Mouse (Mus musculus): ENCODE measurements around the gene Iqsec1. TPM values are rescaled to one million over a fixed set of nuclear protein-coding genes. Genes with fewer than 3 reads are reported as not detected.

The Iqsec1 gene
- polyA plus RNA-seq, 1 experiment from 2014 or later: 15.8 TPM

DNA sequence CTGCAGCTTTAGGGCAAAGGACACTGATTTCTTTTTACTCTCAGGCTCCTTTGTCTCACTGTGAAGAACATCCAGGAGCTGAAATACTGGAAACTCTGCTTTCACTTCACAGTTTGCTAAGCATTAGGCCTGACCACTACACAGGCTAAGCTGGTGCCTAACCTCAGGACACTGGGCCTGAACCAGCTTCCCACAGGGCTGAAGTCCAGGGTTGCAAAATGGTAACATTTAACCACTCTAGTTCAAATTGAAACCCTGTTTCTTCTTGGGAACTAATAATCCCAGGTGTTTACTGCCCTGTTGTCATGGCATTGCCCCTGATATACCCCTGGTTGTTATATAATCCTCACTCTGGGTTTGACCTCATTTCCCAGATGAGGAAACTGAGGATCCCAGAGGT, 234.8 kb downstream of the Iqsec1 start:
- H3K4me2 ChIP-seq (replicated peaks): no peak overlapping the region
- no peaks in the 10 kb centered on the region for H3K36me3 ChIP-seq
- no peak for ATAC-seq (ENCODE audit: low FRiP score)
- no peak overlapping the region for H3K27ac ChIP-seq
- H3K4me1 ChIP-seq: 0 out of 2 replicates have a peak, but pooled peaks cover 6% of the 10 kb centered on the region
- no peak overlapping the region for H3K9ac ChIP-seq
- no peaks in the 10 kb centered on the region for H3K27me3 ChIP-seq
- H3K9me3 ChIP-seq (replicated peaks): no peaks in the 10 kb centered on the region
- no peak overlapping the region for H3K4me3 ChIP-seq

DNA sequence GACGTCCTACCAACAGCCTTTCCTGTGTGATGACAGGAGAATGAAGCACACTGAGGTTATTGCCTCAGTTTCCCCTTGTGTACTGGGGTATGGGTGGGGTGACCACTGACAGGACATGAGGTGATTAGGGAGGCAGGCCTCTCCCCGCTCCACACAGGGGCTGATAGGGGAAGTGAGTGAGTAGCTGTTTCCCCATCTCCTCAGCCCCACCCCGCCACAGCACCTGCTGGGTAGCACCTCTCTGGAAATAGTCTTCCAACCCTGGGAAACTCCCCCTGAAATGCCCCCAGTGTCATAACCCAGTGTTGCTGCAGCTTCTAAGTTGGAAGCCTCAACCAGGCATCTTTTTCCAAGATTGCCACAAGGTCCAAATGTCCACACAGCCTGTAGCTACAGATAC, 236.9 kb downstream of the Iqsec1 start:
- 82% methylated on average over 3 of the region's 3 CpGs for WGBS

DNA sequence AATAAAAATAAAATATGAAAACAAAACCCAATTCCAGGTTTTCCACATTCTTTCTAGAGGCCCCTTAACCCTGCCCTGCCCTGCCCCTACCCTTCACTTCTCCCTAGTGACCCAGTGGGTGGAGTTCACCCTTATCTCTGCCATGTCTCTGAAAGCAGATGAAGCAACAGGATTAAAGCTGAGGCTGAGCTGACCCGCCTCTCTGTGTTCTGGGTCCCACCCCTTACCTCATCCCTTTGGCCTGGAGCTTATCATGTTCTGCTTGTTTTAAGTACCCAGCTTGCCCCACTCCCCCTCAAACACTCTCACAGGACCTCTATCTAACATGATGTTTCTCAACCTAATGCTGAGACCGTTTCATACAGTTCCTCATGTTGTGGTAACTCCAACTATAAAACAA, 238.4 kb downstream of the Iqsec1 start:
- H3K36me3 ChIP-seq: no peaks in the 10 kb centered on the region
- 72% methylated on average over 2 of the region's 2 CpGs for WGBS
- no peak overlapping the region for H3K4me2 ChIP-seq (replicated peaks)
- H3K27ac ChIP-seq: no peak overlapping the region
- no peaks in the 10 kb centered on the region for H3K9me3 ChIP-seq (replicated peaks)
- no peak overlapping the region for H3K9ac ChIP-seq
- no peak overlapping the region for H3K4me3 ChIP-seq
- no peaks in the 10 kb centered on the region for H3K27me3 ChIP-seq
- no peak for ATAC-seq (ENCODE audit: low FRiP score)
- H3K4me1 ChIP-seq: no peaks in the 10 kb centered on the region

More for the DNA sequence above, 236.9 kb downstream of the Iqsec1 start:
- no peaks in the 10 kb centered on the region for H3K4me1 ChIP-seq
- no peak overlapping the region for H3K4me3 ChIP-seq
- H3K9ac ChIP-seq: no peak overlapping the region
- no peaks in the 10 kb centered on the region for H3K36me3 ChIP-seq
- no peaks in the 10 kb centered on the region for H3K9me3 ChIP-seq (replicated peaks)
- H3K27me3 ChIP-seq: no peaks in the 10 kb centered on the region
- no peak overlapping the region for H3K4me2 ChIP-seq (replicated peaks)
- no peak overlapping the region for H3K27ac ChIP-seq
- ATAC-seq (ENCODE audit: low FRiP score): no peak

DNA sequence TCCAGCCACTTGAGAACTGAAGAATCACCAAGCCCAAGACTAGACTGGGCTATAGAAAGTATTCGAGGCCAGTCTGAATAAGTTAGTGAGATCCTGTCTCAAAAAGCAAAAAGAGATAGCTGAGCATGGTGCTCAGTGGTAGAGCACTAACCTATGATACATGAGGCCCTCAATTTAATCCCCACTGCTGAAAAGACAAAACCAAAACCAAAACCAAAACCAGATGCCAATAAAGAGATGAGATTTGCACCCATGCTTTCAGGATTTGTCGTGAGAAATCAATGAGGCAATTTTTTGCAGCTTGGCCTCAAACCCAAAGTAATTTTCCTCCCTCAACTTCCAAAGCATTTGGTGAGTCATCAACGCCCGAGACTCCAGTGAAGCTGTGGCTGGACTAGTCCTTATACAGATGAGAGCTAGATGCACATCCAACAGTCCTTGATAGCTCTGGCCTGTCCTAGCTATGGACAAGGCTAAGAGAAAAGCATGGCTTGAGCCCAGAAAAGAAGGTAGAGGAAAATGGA, 239.0 kb downstream of the Iqsec1 start:
- H3K36me3 ChIP-seq: no peaks in the 10 kb centered on the region
- H3K4me3 ChIP-seq: no peak overlapping the region
- WGBS: 93% methylated on average over 4 of the region's 4 CpGs
- H3K4me1 ChIP-seq: no peaks in the 10 kb centered on the region
- H3K9ac ChIP-seq: no peak overlapping the region
- H3K9me3 ChIP-seq (replicated peaks): no peaks in the 10 kb centered on the region
- no peak for ATAC-seq (ENCODE audit: low FRiP score)
- no peak overlapping the region for H3K27ac ChIP-seq
- H3K27me3 ChIP-seq: no peaks in the 10 kb centered on the region
- no peak overlapping the region for H3K4me2 ChIP-seq (replicated peaks)

DNA sequence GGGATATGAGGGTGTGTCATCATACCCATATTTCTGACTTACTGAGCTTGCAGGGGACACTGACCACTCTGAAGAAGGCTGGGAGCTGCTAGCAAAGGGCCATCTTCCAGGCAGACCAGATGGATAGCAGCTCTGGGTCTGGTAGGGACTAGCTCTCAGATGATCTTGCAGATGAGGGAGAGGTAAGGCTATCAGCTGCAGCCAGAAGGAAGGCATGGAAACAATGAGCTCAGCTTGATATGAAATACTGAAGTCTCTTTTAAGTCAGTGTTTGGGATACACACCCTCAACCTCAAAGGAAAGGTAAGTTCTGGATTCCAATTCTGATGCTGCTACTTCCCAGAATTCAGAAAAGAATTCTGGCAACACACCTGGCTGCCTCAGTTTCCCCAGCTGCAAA, 239.5 kb downstream of the Iqsec1 start:
- ATAC-seq (ENCODE audit: low FRiP score): no peak
- H3K36me3 ChIP-seq: no peaks in the 10 kb centered on the region
- H3K27ac ChIP-seq: no peak overlapping the region
- H3K27me3 ChIP-seq: no peaks in the 10 kb centered on the region
- no peaks in the 10 kb centered on the region for H3K4me1 ChIP-seq
- H3K4me3 ChIP-seq: no peak overlapping the region
- H3K4me2 ChIP-seq (replicated peaks): no peak overlapping the region
- no peaks in the 10 kb centered on the region for H3K9me3 ChIP-seq (replicated peaks)
- H3K9ac ChIP-seq: no peak overlapping the region

DNA sequence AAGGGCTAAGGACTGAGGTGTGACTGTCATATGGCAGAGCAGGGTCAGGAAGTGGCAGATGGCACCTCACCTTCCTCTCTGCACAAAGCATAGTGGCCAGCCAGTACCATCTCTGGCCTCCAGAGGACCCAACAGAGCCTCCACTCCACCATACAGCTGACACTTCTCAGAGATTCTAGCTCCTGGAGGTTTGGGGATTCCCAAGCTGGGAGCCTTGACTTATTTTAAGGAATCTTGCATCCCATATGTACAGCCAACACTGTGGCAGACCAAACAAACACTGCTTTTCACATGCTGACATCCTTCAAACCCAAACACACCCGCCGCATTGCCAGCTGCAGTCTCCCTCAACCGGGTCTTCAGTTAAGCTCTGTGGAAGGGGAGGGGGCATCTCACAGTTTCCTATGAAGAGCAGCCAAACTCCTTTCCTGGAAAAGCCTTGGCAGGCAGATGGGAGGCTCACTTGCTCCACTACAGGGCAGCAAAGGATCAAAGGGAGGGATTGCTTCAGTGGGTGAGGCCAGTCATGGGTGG, 242.1 kb downstream of the Iqsec1 start:
- Histone ChIP-seq H3K27me3 (no peaks in the 10 kb centered on the region), H3K36me3 (no peaks in the 10 kb centered on the region), H3K9me3 (replicated peaks) (no peaks in the 10 kb centered on the region), H3K9ac (no peak overlapping the region), H3K4me2 (replicated peaks) (no peak overlapping the region), H3K4me1 (no peaks in the 10 kb centered on the region), H3K4me3 (no peak overlapping the region), H3K27ac (peak overlapping the region; percentile 30; the same call in 1 of the 2 replicates)
- ATAC-seq (ENCODE audit: low FRiP score): no peak
- 76% methylated on average over 3 of the region's 3 CpGs for WGBS

DNA sequence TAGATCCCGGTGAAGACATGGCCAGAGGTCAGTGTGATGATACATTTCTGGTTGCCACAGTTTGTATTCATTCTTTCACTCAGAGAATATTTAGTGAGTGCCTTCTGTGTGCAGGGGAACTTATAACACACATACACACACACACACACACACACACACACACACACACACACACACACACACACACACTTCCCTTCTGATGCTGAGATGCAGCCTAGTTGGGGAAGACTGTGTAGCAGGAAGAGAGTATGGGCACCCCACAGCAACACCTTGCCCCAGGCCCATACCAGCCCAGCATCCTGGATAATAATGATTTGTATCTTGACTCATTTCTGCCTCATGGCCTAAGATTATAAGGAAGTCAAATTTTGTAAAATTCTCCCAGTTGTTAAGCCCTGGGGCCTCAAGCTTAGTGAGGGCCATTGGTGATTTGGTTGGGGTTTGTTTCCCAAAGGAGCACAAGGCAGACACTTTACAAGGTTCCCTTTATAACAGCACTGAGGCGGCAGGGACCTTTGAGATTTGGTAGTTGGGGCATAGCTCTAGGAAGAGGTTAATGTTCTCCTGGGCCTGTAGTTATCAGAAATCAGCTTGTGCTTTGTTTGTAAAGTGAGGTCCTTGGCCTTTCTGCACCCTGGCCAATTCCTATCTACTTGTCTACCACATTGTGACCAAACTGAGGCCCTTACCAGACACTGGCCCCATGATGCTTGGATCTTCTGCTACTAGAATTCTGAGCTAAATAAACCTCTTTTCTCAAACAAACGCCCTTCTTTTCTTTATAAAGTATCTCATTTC, 242.9 kb downstream of the Iqsec1 start:
- Histone ChIP-seq H3K27me3 (no peaks in the 10 kb centered on the region), H3K27ac (peak overlapping the region; percentile 30; the same call in 1 of the 2 replicates), H3K4me1 (no peaks in the 10 kb centered on the region), H3K36me3 (no peaks in the 10 kb centered on the region), H3K9me3 (replicated peaks) (no peaks in the 10 kb centered on the region), H3K4me3 (no peak overlapping the region), H3K9ac (no peak overlapping the region), H3K4me2 (replicated peaks) (no peak overlapping the region)
- WGBS: 85% methylated on average over 3 of the region's 3 CpGs
- no peak for ATAC-seq (ENCODE audit: low FRiP score)

DNA sequence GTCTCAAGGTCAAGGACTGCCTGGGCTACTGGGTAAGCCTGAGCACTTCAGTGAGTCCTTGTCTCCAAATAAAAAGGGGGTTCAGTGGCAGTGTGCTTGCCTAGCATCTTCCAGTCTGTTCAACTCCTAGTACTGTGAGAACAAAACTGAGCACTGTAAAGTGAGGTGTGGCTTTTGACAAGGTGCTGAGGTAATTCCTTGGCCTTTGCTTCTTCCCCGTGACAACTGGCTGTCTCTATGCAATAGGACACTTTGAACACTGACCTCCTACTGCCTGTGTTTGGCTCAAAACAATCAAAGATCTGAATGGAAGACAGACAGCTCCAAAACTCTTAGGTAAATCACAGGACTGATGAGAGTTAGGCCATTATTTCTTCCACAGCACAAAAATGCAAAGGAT, 246.0 kb downstream of the Iqsec1 start:
- H3K36me3 ChIP-seq: no peaks in the 10 kb centered on the region
- H3K9ac ChIP-seq: no peak overlapping the region
- H3K9me3 ChIP-seq (replicated peaks): no peaks in the 10 kb centered on the region
- WGBS: 63% methylated on average over 1 of the region's 1 CpGs
- H3K4me1 ChIP-seq: no peaks in the 10 kb centered on the region
- no peak overlapping the region for H3K4me3 ChIP-seq
- H3K27ac ChIP-seq: no peak overlapping the region
- no peak overlapping the region for H3K4me2 ChIP-seq (replicated peaks)
- H3K27me3 ChIP-seq: no peaks in the 10 kb centered on the region
- ATAC-seq (ENCODE audit: low FRiP score): no peak

DNA sequence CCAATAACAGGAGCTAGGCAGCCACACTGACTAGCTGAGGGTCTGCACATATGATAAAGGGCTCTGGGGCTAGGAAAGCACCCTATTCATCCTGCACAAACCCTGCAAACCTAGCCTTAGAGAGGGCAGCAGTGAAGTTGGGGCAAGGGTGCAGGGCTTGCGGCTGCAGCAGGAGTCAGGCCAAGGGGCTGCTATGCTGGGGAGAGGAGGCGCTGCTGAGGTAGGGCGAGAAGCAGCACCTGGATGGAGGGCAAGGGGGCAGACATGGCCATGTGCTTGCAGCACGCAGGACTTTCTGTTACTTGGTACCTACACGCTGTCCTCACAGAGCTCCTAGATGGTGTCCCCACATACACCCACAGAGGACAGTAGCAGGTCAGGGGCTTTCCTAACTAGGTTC, 246.8 kb downstream of the Iqsec1 start:
- no peaks in the 10 kb centered on the region for H3K9me3 ChIP-seq (replicated peaks)
- no peak overlapping the region for H3K27ac ChIP-seq
- H3K4me2 ChIP-seq (replicated peaks): no peak overlapping the region
- no peak for ATAC-seq (ENCODE audit: low FRiP score)
- peaks cover 5% of the 10 kb centered on the region for H3K4me1 ChIP-seq
- H3K9ac ChIP-seq: no peak overlapping the region
- no peak overlapping the region for H3K4me3 ChIP-seq
- WGBS: 87% methylated on average over 5 of the region's 5 CpGs
- H3K27me3 ChIP-seq: no peaks in the 10 kb centered on the region
- no peaks in the 10 kb centered on the region for H3K36me3 ChIP-seq

DNA sequence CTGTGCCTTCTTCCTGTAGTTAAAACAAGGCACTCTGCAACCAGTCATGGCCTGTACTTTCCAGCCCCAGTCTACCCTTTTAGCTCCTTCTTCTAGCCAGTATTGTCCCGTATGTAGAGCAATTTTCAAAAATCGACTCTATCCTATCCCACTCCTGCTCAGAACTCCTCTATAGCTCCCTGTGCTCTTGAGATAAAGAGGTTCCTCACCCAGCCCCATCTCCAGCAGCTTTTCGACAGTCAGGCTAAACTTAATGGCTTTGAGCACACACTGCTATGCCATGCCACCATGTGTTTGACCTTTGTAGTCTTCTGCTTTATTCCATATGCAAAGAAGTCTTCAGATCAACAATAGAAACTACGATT, 247.4 kb downstream of the Iqsec1 start:
- Histone ChIP-seq H3K27ac (no peak overlapping the region), H3K4me1 (peaks cover 10% of the 10 kb centered on the region), H3K4me3 (no peak overlapping the region), H3K36me3 (no peaks in the 10 kb centered on the region), H3K27me3 (no peaks in the 10 kb centered on the region), H3K9me3 (replicated peaks) (no peaks in the 10 kb centered on the region), H3K9ac (no peak overlapping the region), H3K4me2 (replicated peaks) (no peak overlapping the region)
- WGBS: 65% methylated on average over 4 of the region's 4 CpGs
- no peak for ATAC-seq (ENCODE audit: low FRiP score)

DNA sequence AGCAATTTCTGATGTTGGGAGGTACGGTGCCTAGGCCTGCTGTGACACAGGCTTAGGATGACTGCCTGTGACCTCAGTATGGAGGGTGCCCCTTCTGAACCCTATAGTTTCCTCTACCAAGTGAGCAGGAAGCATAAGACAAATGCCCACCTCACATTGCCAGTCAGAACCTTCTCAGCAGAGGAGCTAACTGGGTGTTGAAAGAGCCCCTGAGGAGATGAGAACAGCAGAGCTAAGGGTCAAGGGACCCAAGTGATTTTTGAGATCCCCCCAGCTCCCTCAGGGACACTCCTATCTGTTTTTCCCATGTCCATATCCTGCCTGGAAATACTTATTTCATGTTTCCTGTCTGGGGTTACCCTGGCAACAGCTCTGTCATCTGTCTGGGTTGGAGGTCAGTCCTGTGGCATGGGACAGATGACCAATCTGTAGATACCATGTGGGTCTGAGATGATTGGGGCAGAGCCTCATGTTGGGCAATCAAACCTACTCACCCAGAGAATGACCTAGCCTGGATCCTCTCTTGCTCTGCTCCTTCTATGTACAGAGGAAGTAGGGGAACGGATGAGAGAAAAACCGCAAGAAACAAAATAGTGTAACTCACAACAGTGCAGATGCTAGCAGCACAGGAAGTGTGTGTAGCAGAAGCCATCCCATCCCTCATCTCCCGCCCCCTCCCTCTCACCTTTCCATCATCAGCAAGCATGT, 248.0 kb downstream of the Iqsec1 start:
- 86% methylated on average over 4 of the region's 4 CpGs for WGBS

DNA sequence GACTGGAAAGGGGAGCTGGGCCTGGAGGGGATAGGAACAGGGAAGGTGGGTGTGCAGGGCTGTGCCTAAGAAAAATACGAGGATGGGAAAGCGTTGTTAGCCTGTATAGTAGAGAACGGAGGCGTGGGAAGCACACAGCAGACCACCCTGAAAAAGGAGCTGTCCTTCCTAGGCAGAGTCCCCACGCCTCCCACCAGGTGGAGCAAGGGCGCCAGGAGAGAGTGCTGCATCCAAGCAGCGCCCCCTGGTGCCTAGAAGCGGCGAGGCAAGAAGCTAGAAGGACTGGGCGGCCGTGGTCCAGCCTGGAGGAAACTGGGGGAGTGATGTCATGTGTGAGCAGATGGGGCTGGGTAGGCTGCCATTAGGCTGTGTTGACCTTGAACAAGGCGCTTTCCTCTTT, 251.1 kb downstream of the Iqsec1 start:
- no peaks in the 10 kb centered on the region for H3K36me3 ChIP-seq
- H3K4me1 ChIP-seq: peaks cover 16% of the 10 kb centered on the region
- peak; percentile 85 for ATAC-seq (ENCODE audit: low FRiP score)
- no peaks in the 10 kb centered on the region for H3K27me3 ChIP-seq
- 0 out of 2 replicates have a peak overlapping the region, but pooled peaks have one; percentile 44 for H3K27ac ChIP-seq
- no peaks in the 10 kb centered on the region for H3K9me3 ChIP-seq (replicated peaks)
- 3% methylated on average over 12 of the region's 12 CpGs for WGBS
- H3K4me3 ChIP-seq: peak overlapping the region; percentile 79
- peak overlapping the region; percentile 83 for H3K9ac ChIP-seq
- H3K4me2 ChIP-seq (replicated peaks): peak overlapping the region; percentile 96

More for the DNA sequence above, 248.0 kb downstream of the Iqsec1 start:
- ATAC-seq (ENCODE audit: low FRiP score): no peak
- Histone ChIP-seq H3K27me3 (no peaks in the 10 kb centered on the region), H3K9ac (no peak overlapping the region), H3K27ac (no peak overlapping the region), H3K4me2 (replicated peaks) (no peak overlapping the region), H3K9me3 (replicated peaks) (no peaks in the 10 kb centered on the region), H3K36me3 (no peaks in the 10 kb centered on the region), H3K4me3 (no peak overlapping the region), H3K4me1 (peaks cover 16% of the 10 kb centered on the region)
